Mouse (Mus musculus) small intestine, adult 2 months (tissue): Measurements from ENCODE around the gene Muc5ac.

Experiments used
- CTCF ChIP-seq: fragments of 200-500 bp; IDR thresholded peaks from 2 replicates; pipeline ENCODE4 v1.5.1; 2012; ENCODE audit warnings: low read depth, mild to moderate bottlenecking, control low read depth, inconsistent platforms, low read length, moderate library complexity, mixed read lengths; ENCODE audit not compliant: insufficient replicate concordance, insufficient read length; ENCODE audit errors: extremely low read depth
- POLR2A ChIP-seq: fragments of 200-500 bp; IDR thresholded peaks from 2 replicates; pipeline ENCODE4 v1.6.1; 2012; ENCODE audit warnings: low read depth, mild to moderate bottlenecking, control low read depth, inconsistent platforms, low read length, moderate library complexity

GRCm38 (mm10) chr7:141838779-141839178, 50.0 kb downstream of the Muc5ac start, which contains the start of gene Muc5b:
- no peak for TF ChIP-seq POLR2A
- no peak for TF ChIP-seq CTCF
